Mouse (Mus musculus) bone marrow, adult 2 months (tissue): Measurements from ENCODE around the gene Kcne1. TPM values are rescaled to one million over a fixed set of nuclear protein-coding genes. Genes with fewer than 3 reads are reported as not detected.

ENCODE experiments used
- H3K27ac ChIP-seq: fragments of 200-500 bp; 2 replicates; pipeline ENCODE4 v1.5.1; 2012; ENCODE audit warnings: low read depth, mild to moderate bottlenecking, control low read depth, inconsistent platforms, low read length; ENCODE audit not compliant: control insufficient read depth, poor library complexity, insufficient read depth
- H3K4me1 ChIP-seq: fragments of 200-500 bp; 2 replicates; pipeline ENCODE4 v1.6.1; 2011; ENCODE audit warnings: low read length; ENCODE audit not compliant: control insufficient read depth, insufficient read depth
- H3K4me3 ChIP-seq: fragments of 200-500 bp; replicated peaks from 2 replicates; pipeline ENCODE3; 2011; ENCODE audit warnings: mild to moderate bottlenecking, low read depth, low read length, control low read depth; ENCODE audit not compliant: control insufficient read depth
- CTCF ChIP-seq: fragments of 200-500 bp; IDR thresholded peaks from 2 replicates; pipeline ENCODE4 v1.5.1; 2011; ENCODE audit warnings: low read length, control low read depth; ENCODE audit not compliant: control insufficient read depth, insufficient read depth
- POLR2A ChIP-seq: fragments of 200-500 bp; IDR thresholded peaks from 2 replicates; pipeline ENCODE4 v1.6.1; 2011; ENCODE audit warnings: low read depth, mild to moderate bottlenecking, control low read depth, low read length, borderline replicate concordance; ENCODE audit not compliant: control insufficient read depth
- WGBS: fragments of 180-500 bp; shearing (Covaris S2); methylation state at CpG from one replicate; pipeline ENCODE4 v1.1.7; 2018; 5-methylcytosine and 5-hydroxymethylcytosine counted together
- polyA plus RNA-seq: library from polyadenylated mRNA; stranded (reverse); fragments of >200 nt; gene quantifications from 2 replicates; pipeline ENCODE4 v1.2.4, GENCODE M21; 2011; ENCODE audit warnings: low replicate concordance; ENCODE audit not compliant: missing spikeins, insufficient read depth, insufficient read length

Kcne1 gene
- polyA plus RNA-seq, 1 experiment = not detected

- Histone ChIP-seq H3K27ac (no peak overlapping the region), H3K4me1 (no peaks in the 10 kb centered on the region), H3K4me3 (no peak overlapping the region)
- TF ChIP-seq POLR2A = no peak
- TF ChIP-seq CTCF = no peak
- WGBS = 14% methylated on average over 5 of the region's 5 CpGs
Measured at GRCm38 (mm10) chr16:92371623-92372022, 12.4 kb upstream of the Kcne1 start.

GRCm38 (mm10) chr16:92369260-92369659 is 10.0 kb upstream of the Kcne1 start:
- H3K4me3 ChIP-seq = no peak overlapping the region
- no peak overlapping the region for H3K27ac ChIP-seq
- WGBS = 50% methylated on average over 2 of the region's 2 CpGs
- no peaks in the 10 kb centered on the region for H3K4me1 ChIP-seq
- TF ChIP-seq POLR2A (no peak), CTCF (no peak)

- H3K27ac ChIP-seq = no peak overlapping the region
- TF ChIP-seq POLR2A (no peak), CTCF (no peak)
- no peak overlapping the region for H3K4me3 ChIP-seq
- H3K4me1 ChIP-seq = no peaks in the 10 kb centered on the region
- WGBS = 81% methylated on average over 7 of the region's 7 CpGs
Measured at GRCm38 (mm10) chr16:92365477-92365876, 6.2 kb upstream of the Kcne1 start.

- 83% methylated on average over 7 of the region's 7 CpGs for WGBS
- H3K27ac ChIP-seq = no peak overlapping the region
- TF ChIP-seq CTCF (no peak), POLR2A (no peak)
- H3K4me1 ChIP-seq = no peaks in the 10 kb centered on the region; the same call in 1 of the 2 replicates
- H3K4me3 ChIP-seq = no peak overlapping the region
Measured at GRCm38 (mm10) chr16:92360711-92361110, 1.4 kb upstream of the Kcne1 start.

GRCm38 (mm10) chr16:92358734-92359133 is 534 bp downstream of the Kcne1 start:
- TF ChIP-seq POLR2A (no peak), CTCF (no peak)
- Histone ChIP-seq H3K4me3 (no peak overlapping the region), H3K4me1 (no peaks in the 10 kb centered on the region; the same call in 1 of the 2 replicates), H3K27ac (no peak overlapping the region)
- 52% methylated on average over 9 of the region's 9 CpGs for WGBS

GRCm38 (mm10) chr16:92357566-92357965 is 1.7 kb downstream of the Kcne1 start:
- WGBS = 65% methylated on average over 10 of the region's 10 CpGs
- no peak overlapping the region for H3K27ac ChIP-seq
- no peak overlapping the region for H3K4me3 ChIP-seq
- H3K4me1 ChIP-seq = no peaks in the 10 kb centered on the region; the same call in 1 of the 2 replicates
- TF ChIP-seq CTCF (no peak), POLR2A (no peak)

DNA sequence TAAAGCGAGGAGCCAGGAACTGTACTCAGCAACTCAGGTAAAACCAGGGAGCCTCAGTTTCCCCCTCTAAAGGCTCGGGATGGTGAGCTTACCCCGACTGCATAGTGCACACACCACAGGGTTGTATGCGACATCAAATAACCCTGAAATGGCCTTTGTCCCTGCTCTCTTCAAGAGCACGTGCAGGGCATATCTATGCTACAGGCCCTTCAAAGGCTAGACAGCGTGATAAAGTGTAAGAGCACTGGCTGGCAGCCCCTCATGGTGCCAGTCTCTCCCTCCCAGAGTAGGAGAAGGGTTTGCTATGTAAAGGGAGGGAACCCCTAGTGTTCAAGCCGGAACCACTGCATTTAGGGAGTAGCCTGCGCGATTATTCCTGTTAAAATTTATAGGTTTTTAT is 2.2 kb downstream of the Kcne1 start:
- Histone ChIP-seq H3K4me3 (no peak overlapping the region), H3K4me1 (no peaks in the 10 kb centered on the region; the same call in 1 of the 2 replicates), H3K27ac (no peak overlapping the region)
- 85% methylated on average over 9 of the region's 9 CpGs for WGBS
- TF ChIP-seq POLR2A (no peak), CTCF (no peak)

DNA sequence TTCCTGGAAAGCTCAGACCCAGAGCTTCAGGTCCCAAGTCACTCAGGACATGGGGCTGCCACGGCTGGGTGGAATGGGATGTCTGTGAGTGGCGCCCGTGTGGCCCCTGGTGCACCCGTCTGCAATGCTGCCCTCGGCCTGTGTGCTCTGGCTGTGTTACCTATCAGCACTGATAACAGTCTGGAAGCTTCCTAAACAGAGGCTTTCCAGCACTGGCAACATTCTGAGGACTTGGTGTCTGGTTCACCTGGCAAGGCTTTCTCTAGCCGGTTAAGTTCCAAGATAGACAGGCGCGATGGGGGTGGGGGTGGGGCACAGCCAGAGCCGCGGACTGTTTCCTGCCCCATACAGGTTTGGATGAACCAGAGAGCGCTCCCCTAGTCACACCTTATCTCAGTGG is 3.3 kb downstream of the Kcne1 start:
- TF ChIP-seq CTCF (no peak), POLR2A (no peak)
- Histone ChIP-seq H3K4me3 (no peak overlapping the region), H3K27ac (no peak overlapping the region), H3K4me1 (no peaks in the 10 kb centered on the region; the same call in 1 of the 2 replicates)
- 74% methylated on average over 11 of the region's 11 CpGs for WGBS

DNA sequence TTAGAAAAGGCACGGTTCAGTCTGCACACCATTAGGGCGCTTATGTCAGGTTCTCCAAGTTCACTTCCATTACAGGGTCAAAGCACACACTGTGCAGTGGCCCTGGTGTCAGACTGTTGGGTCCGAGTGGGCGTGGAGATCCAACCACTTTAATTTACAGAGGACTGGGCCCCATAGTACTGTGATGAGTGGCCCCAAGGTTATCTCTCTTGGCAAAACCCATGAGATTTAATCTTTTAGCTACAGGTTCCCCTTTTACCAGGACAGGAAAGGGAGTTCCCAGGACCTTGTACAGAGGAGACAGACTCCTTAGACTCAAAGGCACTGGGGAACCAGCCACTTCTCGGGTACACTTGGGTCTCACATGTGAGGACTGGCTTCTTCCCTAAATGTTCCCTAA is 3.9 kb downstream of the Kcne1 start:
- WGBS = 38% methylated on average over 5 of the region's 5 CpGs

More for the DNA sequence above, 3.9 kb downstream of the Kcne1 start:
- H3K4me3 ChIP-seq = no peak overlapping the region
- no peak overlapping the region for H3K27ac ChIP-seq
- no peaks in the 10 kb centered on the region; the same call in 1 of the 2 replicates for H3K4me1 ChIP-seq
- no peak for TF ChIP-seq POLR2A
- no peak for TF ChIP-seq CTCF
